Mouse (Mus musculus) T-helper 1 cell (primary cell): ENCODE data around the gene Tnnt1.

Experiments
- in situ Hi-C: fragments of 300-600 bp; cut with MboI, MseI; formaldehyde crosslinking; loops from one replicate; pipeline ENCODE4 v1.15.1; 2025; ENCODE audit warnings: high pct_unique_total_duplicates

Tnnt1 gene

GRCm38 (mm10) chr7:4522292-4522691, 6.1 kb upstream of the Tnnt1 start:
- in situ Hi-C loops: loop anchor here (5.0 kb wide), 2 partner anchors 90 to 375 kb away; no protein-coding TSS in a partner anchor

DNA sequence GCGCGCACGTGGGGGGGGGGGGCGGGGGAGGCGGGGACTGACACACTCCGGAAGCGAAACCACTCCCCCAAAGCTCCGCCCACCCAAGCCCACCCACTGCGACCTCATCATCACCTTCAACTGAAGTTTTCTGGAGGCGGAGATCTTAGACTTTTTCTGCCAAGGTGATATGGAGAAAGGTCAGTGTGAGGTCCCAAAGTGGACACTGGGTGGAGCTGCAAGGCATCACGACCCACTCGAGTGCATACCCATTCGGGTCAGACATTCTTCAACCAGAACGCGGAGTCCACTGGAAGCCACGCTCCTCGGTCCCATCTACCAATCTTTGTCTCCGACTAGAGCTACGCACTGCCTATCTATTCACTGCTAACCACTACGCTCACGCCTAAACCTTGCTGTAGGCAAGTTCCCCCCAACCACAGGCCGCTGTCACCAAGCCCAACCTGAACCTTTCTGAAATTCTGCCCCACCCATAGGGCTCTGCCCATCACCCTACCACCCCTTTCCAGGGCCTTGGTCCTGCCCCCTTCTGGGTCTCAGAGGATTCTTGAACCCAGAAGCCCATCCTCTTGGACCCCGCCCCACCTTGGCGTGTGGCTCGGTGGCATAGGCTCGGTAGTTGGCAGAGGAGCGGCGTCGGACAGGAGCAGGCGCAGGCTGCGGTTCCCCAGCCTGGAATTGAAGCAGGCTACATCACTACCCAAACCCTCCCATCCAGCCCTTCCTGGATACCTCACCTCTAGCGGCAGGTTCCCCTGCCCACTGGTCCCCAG, 5.2 kb upstream of the Tnnt1 start:
- in situ Hi-C loops: loop anchor here (5.0 kb wide), 2 partner anchors 89 to 374 kb away; no protein-coding TSS in a partner anchor

DNA sequence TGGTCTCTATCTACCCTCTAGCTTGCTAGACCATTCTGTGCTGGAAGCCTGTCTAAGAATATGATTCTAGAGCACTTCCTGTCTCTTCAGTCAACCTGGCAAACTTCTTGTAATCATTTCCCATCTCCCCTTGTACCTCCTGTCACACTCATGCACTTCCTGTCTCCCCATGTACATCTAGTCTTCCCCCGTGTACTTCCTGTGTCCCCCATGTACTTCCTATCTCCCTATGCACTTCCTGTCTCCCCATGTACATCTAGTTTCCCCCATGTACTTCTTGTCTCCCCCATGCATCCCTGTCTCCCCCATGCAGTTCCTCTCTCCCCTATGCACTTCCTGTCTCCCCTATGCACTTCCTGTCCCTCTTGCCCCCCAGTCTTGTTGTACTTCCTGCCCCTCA, 2.3 kb upstream of the Tnnt1 start:
- in situ Hi-C loops: no loop called here

DNA sequence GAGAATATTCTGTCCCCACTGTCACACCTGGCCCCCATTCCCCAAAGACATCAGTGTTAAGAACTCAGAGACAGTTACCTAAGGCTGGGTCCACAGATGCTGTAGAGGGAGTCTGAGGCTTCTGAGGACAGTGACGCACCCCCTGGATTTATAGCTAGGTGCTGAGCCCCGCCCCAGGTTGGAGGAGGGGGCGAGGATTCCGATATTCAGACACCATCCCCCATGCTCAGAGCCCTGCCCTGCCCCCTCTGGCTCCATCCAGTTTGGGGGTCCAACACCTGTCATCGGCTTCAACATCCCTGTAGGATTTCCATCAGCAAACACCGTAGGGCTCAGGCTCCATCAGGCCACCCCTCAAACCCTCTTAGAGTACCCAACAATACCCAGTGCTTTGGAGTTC, 329 bp downstream of the Tnnt1 start:
- in situ Hi-C loops: no loop called here

DNA sequence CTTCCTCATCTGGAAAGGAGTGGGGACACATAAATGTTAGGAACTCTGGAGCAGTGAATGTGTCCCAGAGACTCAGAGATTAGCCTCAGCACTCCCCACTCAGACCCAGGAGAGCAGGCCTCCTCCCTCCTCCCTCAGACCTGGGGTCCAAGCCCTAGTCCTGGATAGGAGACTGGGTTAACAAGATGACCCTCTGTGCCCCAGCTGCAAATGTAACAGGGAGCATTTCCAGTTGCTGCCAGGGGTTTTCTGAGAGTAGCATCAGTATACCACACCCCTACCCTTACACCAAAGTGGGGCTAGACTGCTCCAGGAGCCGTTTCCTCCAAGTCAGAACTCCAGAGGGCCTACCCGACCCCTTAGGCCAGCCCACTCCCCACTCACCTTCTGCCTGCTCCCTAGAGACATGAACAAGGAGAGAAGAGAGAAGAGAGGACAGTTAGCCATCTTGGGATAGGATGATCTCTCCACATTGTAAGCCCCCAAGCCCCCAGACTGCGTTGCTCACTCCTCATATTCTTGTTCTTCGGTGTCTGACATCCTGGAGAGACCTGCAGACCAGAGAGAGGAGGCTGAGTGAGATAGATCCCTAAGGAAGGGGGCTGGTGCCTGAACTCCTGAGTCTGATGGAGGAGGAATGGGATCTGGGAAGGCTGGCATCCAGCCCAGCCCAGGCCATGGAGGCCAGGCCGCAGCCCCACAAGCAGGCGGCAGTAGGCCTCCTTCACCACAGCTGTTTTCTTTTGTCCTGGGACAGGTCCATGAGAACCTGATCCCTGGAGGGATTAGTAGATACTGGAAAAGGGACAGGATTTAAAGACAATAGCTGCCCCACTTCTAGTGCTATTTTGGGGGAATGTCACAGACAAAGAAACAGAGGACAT, 2.1 kb downstream of the Tnnt1 start:
- in situ Hi-C loops: no loop called here

DNA sequence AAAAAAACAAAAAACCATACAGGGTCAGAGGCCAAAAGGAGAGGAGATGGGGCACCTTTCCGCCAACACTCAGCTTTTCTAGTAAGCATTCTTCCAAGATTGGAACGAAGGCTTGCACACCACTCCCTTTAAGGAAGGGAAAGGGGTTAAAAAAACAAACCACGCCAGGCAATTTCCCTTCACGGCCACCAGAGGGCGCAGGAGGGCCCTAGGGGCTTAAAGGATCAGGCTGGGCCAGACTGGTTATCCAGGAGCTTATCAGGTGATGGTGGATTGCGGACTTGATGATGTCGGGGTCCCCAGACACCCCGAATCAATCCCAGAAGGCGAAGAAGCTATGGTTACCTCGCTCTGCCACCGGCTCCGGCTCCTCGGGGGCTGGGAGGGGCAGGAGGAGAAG, 2.9 kb downstream of the Tnnt1 start:
- in situ Hi-C loops: no loop called here

- in situ Hi-C loops: no loop called here
These were observed 4.5 kb downstream of the Tnnt1 start for GRCm38 (mm10) chr7:4511489-4512224.

- in situ Hi-C loops: no loop called here
These were observed 6.1 kb downstream of the Tnnt1 start for GRCm38 (mm10) chr7:4509863-4510608.

DNA sequence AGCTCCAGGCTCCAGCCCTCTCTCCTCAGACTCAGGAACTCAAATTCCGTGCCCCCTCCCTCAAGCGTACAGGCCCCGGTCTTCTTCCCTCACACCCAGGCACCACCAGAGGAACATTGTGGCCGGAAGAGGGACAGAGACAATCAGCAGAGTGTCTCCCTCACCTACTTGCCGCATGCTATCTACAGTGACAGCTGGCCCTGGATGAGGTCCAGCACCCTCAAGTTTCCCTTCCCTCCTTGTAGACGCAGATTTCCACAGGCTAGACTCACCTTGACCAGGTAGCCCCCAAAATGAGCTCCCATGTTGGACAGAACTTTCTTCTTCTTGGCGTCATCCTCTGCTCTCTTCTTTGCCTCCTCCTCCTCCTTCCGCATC, 7.5 kb downstream of the Tnnt1 start:
- in situ Hi-C loops: no loop called here

DNA sequence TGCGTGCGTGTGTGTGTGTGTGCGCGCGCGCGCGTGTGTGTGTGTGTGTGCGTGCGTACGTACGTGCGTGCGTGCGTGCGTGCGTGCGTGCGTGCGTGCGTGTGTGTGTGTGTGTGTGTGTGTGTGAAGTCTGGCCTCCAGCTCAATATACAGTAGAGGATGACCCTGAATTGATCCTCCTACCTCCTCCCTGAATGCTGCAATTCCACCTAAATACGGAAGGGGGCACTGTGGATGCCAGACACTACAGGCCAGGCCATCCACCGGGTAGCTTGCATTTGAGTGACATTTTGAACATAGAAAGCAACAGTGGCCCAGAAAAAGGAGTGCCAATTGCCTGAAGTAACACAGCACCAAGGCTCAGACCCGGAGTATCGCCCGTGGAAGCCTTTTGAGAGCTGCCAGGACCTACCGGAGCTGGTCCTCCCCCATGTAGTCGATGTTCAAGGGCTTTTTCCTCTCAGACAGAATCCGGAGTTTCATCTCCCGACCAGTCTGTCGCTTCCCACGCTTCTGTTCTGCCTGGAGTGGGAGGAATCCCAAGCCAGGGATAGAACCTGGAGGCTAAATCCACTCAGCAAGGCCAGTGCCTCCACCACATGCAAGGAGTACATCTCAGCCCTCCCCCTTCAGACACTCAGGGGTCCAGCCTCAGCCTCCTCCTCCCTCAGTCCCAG, 8.0 kb downstream of the Tnnt1 start:
- in situ Hi-C loops: no loop called here

DNA sequence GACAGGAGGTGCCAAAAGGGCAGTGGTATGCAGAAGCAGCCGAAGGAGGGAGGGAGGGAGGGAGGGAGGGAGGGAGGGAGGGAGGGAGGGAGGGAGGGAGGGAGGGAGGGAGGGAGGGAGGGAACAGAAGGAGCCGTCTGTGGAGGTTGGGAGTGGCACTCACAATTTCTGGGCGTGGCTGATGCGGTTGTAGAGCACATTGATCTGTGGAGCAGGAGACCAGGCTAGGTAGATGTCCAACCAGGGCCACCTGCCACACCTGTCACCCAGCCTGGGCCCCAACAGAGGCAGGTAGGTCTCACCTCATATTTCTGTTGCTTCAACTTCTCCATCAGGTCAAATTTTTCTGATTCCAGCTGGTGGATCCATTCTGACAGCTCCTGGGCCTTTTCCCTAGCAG, 9.0 kb downstream of the Tnnt1 start:
- in situ Hi-C loops: no loop called here

- in situ Hi-C loops: no loop called here
These were observed 11.3 kb downstream of the Tnnt1 start for GRCm38 (mm10) chr7:4504646-4505435.

DNA sequence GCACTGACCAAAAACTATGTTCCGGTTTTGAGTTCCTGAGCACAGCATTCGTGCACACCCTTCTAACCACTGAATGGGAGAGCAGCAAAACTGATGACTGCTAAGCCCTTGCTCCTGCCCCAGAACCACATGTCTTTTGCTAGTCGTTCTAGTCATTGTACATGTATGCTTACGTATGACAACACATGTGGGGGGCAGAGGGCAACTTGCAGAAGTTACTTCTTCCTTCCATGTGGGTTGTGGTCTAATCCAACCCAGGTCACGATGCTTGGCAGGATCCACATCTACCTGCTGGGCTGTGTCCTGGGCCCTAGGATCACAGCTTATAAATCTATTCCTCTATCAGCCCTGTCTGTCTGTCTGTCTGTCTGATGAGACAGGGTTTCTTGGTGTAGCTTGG, 12.3 kb downstream of the Tnnt1 start:
- in situ Hi-C loops: no loop called here

DNA sequence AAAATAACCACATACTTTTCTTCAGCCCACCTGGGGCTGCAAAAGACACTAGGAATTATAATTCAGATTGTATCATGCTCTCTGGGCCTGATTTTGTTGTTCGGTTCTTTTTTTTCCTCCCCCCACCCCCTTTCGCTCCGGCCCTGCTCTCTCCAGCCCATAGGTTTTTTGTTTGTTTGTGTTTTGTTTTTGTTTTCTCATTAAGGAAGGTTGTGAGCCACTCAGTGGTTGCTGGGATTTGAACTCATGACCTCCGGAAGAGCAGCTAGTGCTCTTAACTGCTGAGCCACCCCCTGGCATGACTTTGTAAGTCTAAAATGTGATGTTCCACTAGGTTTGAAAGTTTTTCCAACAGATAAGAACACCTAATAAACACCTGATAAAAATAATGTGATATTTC, 13.1 kb downstream of the Tnnt1 start:
- in situ Hi-C loops: no loop called here

DNA sequence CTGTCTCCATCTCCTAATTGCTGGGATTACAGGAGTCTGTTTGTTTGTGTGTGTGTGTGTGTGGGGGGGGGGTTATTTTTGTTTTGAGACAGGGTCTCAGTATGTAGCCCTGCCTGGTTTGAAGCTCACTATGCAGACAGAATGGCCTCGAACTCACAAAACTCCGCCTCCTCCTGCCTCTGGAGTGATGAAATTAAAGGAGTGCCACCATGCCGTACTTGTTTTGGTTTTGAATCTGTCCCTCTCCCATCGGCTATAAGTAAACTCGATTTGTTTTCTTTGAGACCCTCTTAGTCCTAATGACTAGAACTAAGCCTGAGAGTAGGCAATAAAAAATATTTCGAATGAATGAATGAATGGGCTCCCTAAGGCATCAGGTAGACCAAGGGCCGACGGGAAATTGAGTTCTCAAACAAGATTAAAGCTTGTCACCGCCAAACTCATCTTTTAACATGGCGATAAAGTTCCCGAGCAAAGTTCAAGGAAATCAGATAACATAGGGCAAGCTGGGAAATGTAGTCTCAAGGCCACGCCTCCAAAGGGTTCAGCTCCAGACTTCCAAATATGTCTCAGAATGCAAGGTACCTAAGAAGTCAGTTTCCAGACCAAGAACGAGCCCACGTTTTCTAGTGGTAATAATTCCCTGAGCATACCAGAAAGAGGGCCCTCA, 13.6 kb downstream of the Tnnt1 start:
- in situ Hi-C loops: no loop called here

DNA sequence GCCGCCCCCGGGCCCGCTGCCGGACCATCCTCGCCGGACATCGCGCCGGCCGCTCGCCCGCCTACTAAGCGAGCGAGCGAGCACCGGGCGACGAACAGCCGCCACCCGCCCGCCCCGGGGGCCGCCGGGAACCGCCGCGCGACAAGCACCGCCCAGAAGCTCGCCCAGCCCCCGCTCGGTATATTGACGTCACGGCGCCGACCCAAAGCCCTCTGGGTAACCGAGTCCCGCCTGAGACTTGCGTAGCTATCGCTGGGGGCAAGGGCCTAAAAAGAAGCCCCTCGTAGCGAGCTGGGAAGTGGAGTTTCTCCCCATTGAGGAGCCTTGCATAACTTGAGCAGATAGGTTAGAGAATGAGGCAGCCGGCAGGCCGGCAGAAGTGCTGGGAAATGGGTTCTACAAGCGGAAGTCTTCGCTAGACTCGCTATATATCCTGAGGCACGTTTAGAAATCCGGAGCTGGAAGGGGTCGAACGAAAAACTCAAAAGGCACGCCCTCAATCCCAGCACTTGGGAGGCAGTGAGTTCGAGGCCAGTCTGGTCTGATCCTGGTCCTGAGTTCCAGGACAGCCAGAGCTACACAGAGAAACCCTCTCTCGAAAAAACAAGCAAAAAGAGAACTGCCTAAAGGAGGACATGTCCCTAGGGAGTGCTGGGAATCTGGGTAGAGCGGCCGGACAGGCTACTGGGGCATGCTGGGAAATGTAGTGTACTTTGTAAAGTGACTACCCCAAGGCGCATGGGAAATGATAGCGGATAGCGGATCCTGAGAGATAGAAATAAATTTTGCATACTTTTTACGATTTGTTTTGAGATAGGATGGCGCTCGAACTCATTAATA, 14.4 kb downstream of the Tnnt1 start, which contains the start of gene Ppp1r12c:
Gene Ppp1r12c (minus strand): TSS at position 123 of the 840 bp plus-strand sequence.
- in situ Hi-C loops: no loop called here

DNA sequence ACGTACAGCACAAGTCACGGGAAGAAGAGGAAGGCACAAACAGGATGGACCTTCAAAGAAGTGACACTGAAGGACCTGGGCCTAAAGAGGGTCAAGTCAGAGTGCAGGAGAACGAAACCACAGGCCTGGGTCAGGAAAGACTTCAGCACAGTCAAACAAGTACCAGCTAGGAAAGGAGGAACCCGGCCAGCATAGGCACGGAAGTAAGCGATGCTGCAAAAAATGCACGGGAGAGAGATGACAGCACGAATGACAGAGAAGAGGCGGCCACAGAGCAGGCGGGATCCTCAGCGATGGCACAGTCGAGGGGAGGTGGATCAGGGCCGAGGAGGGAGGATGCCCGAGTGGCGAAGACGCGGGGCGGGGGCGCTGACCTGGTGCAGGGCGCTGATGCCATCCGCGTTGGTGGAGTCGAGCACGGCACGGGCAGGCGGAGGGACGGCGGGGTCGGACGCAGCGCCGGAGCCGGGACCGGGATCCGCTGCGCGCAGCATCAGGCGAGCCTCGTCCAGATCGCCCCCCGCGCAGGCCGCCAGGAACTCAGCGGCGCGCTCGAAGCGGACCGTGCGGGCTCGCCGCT, 15.2 kb downstream of the Tnnt1 start:
- in situ Hi-C loops: no loop called here

GRCm38 (mm10) chr7:4499034-4499433, 17.1 kb downstream of the Tnnt1 start:
- in situ Hi-C loops: no loop called here
